Mouse (Mus musculus) neural tube, embryonic 11.5 days (tissue): ENCODE measurements at regions not wholly inside any gene's neighbourhood (a gene's known extent, or its start where the extent isn't known, plus 50 kb on each side); places are given as distances from the start of the nearest gene placed in this dataset.

Experiments
- ATAC-seq: fragments of 200-750 bp; cut with Nextera tagmentation; 2 replicates; pipeline ENCODE4 v1.8.0; 2017; ENCODE audit warnings: moderate number of reproducible peaks, mild to moderate bottlenecking, moderate TSS enrichment, moderate library complexity; ENCODE audit not compliant: insufficient read depth, low FRiP score, low TSS enrichment
- DNase-seq: peaks from one replicate; pipeline ENCODE4 v3.0.0-alpha.2; 2015; ENCODE audit warnings: low spot score
- H3K27ac ChIP-seq: fragments of 300-500 bp; sonication (generic); 2 replicates; pipeline ENCODE4 v1.5.1; 2014; ENCODE audit warnings: low read depth, mild to moderate bottlenecking, low read length
- H3K27me3 ChIP-seq: fragments of 300-500 bp; sonication (generic); 2 replicates; pipeline ENCODE4 v1.6.1; 2014; ENCODE audit warnings: mild to moderate bottlenecking, low read length, mixed read lengths; ENCODE audit not compliant: control insufficient read depth, insufficient read depth
- H3K36me3 ChIP-seq: fragments of 300-500 bp; sonication (generic); 2 replicates; pipeline ENCODE4 v1.6.1; 2014; ENCODE audit warnings: mild to moderate bottlenecking, low read length, moderate library complexity, mixed read lengths; ENCODE audit not compliant: control insufficient read depth, insufficient read depth
- H3K4me1 ChIP-seq: fragments of 300-500 bp; sonication (generic); 2 replicates; pipeline ENCODE4 v1.6.1; 2014; ENCODE audit warnings: low read length, mixed read lengths; ENCODE audit not compliant: control insufficient read depth, insufficient read depth
- H3K4me2 ChIP-seq: fragments of 300-500 bp; sonication (generic); 2 replicates; pipeline ENCODE4 v1.6.1; 2014; ENCODE audit warnings: low read depth, mild to moderate bottlenecking, moderate library complexity
- H3K4me3 ChIP-seq: fragments of 300-500 bp; sonication (generic); 2 replicates; pipeline ENCODE4 v1.5.1; 2014; ENCODE audit warnings: low read depth, low read length
- H3K9ac ChIP-seq: fragments of 300-500 bp; sonication (generic); 2 replicates; pipeline ENCODE4 v1.6.1; 2014; ENCODE audit warnings: mild to moderate bottlenecking, low read length
- H3K9me3 ChIP-seq: fragments of 300-500 bp; sonication (generic); 2 replicates; pipeline ENCODE4 v1.6.1; 2016; ENCODE audit warnings: low read length; ENCODE audit not compliant: control insufficient read depth
- WGBS: fragments of 180-500 bp; shearing (Covaris S2); extraction: QIAGEN DNeasy Blood & Tissue Kit; methylation state at CpG from one replicate; pipeline ENCODE4 v1.1.7; 2014; 5-methylcytosine and 5-hydroxymethylcytosine counted together

DNA sequence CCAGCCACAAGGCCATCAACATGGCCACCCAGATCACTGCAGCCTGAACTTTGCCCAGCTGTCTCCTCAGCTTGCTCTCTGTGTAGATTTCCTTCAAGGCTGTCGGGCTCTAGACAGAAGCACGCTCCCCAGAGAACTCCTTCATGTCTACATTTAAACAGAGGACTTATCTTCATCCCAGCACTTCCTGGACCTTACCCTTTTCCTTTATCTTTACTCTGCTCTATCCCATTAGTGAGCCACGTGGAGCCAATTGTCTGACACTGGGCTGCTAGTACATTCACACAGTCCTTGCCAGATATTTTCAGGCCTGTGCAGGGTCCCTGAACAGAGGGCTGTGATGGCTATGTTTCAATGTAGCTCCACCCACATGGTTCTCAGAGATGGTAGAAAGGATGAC, 204.7 kb upstream of the Myt1l start:
- no peak overlapping the region for H3K9ac ChIP-seq
- WGBS, result 81% methylated on average over 3 of the region's 3 CpGs
- H3K4me1 ChIP-seq, result no peaks in the 10 kb centered on the region
- H3K27ac ChIP-seq, result no peak overlapping the region
- H3K36me3 ChIP-seq, result no peaks in the 10 kb centered on the region
- DNase-seq (no peak), ATAC-seq (no peak)
- no peak overlapping the region for H3K4me2 ChIP-seq
- H3K4me3 ChIP-seq, result no peak overlapping the region
- no peaks in the 10 kb centered on the region for H3K27me3 ChIP-seq
- no peaks in the 10 kb centered on the region for H3K9me3 ChIP-seq

DNA sequence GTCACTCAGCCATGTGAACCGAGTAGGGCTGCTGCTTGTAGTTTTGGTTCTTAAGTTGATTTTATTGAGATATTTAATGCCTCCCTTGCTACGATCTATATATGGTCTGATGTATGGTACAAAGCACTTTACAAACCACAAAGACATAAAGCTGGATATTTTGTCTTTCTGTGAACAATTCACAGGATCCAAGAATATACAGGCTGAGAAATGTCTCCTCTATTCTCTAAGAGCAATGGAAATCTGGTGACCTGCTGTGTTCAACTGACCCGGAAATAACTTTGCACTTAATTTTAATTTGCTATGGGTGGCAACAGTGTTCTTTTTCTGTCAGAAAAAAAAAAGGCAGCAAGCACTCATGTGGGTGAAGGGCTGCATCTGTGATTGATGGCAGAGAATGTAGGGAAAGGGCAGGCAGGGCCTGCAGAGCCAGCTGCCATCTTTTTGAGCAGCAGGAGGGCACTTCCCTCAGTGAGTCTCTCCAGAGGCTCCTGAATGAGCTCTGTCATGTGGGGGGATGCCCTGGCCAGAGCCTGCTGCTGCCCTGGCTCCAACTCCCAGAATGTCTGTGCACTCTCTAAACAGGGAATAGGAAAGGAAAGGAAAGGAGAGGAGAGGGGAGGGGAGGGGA, 192.2 kb upstream of the Myt1l start:
- DNase-seq (peak; percentile 66), ATAC-seq (peak; percentile 94)
- no peaks in the 10 kb centered on the region for H3K27me3 ChIP-seq

DNA sequence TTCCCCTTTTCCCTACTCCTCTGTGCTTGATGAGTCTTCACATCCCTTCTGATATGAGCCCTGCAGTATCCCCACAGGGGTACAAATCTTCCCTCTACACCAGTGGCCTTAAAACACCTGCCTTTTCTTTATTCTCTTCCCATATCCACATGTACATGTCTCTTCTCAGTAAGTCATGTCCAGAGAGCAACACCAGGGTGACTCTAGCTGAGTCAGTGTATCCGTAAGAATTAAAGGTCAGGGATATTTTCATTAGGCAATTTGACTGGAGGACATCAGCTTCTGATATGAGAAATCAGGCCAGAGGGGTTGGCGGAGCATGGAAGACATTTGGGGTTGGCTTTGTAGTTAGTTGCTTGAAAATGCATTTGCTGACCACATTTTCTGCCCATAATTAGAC, 190.8 kb upstream of the Myt1l start:
- no peak overlapping the region for H3K9ac ChIP-seq
- no peak overlapping the region for H3K4me2 ChIP-seq
- 92% methylated on average over 2 of the region's 2 CpGs for WGBS
- H3K9me3 ChIP-seq, result no peaks in the 10 kb centered on the region
- no peaks in the 10 kb centered on the region for H3K27me3 ChIP-seq
- no peak overlapping the region for H3K27ac ChIP-seq
- H3K4me1 ChIP-seq, result peaks cover 7% of the 10 kb centered on the region; the same call in 1 of the 2 replicates
- DNase-seq (no peak), ATAC-seq (no peak)
- H3K4me3 ChIP-seq, result no peak overlapping the region
- H3K36me3 ChIP-seq, result no peaks in the 10 kb centered on the region

More for the DNA sequence above, 192.2 kb upstream of the Myt1l start:
- Histone ChIP-seq H3K36me3 (no peaks in the 10 kb centered on the region), H3K4me2 (no peak overlapping the region), H3K27ac (no peak overlapping the region), H3K4me3 (no peak overlapping the region), H3K9me3 (no peaks in the 10 kb centered on the region), H3K9ac (no peak overlapping the region), H3K4me1 (peaks cover 7% of the 10 kb centered on the region; the same call in 1 of the 2 replicates)
- 27% methylated on average over 3 of the region's 3 CpGs for WGBS

DNA sequence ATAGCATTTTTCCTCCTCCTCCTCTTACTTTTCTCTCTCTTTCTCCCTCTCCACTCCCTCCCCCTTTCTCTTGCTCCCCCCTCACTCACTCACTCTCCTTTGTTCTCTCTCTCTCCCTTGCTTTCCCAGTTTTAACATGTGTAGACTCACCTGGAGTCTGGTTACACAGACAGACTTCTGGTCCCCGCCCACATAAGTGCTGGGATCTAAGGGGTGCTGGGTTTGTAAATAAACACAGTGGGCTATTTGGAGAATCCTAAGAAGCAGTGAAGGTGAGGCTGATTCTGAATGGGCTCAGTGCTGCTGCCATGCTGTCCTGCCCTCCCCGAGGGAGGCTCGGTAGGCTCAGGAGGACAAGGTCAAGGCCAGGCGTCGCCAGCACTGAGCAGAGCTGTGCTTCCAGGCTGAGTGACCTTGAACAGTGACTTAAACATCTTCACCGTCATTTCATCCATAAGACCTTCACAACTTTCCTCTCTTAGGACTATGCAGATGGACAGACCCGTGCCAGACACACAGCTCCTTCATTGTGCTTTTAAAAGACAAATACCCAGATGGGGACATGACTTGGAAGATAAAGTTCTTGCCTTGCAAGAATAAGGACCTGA, 186.7 kb upstream of the Myt1l start:
- WGBS, result 66% methylated on average over 7 of the region's 7 CpGs
- Histone ChIP-seq H3K9me3 (no peaks in the 10 kb centered on the region), H3K27ac (no peak overlapping the region), H3K4me3 (no peak overlapping the region), H3K4me1 (peaks cover 3% of the 10 kb centered on the region; the same call in 1 of the 2 replicates), H3K4me2 (no peak overlapping the region), H3K9ac (no peak overlapping the region), H3K27me3 (no peaks in the 10 kb centered on the region), H3K36me3 (no peaks in the 10 kb centered on the region)
- no peak for DNase-seq
- no peak for ATAC-seq

GRCm38 (mm10) chr12:29343147-29343852, 184.9 kb upstream of the Myt1l start:
- Histone ChIP-seq H3K27me3 (no peaks in the 10 kb centered on the region), H3K9ac (no peak overlapping the region), H3K27ac (peak overlapping the region; percentile 28; the same call in 1 of the 2 replicates), H3K36me3 (no peaks in the 10 kb centered on the region), H3K4me2 (no peak overlapping the region), H3K9me3 (no peaks in the 10 kb centered on the region), H3K4me1 (no peaks in the 10 kb centered on the region), H3K4me3 (no peak overlapping the region)
- DNase-seq (peak; percentile 44), ATAC-seq (peak; percentile 73; the same call in 1 of the 2 replicates)
- WGBS, result 59% methylated on average over 12 of the region's 12 CpGs

GRCm38 (mm10) chr12:29348698-29349097, 179.5 kb upstream of the Myt1l start:
- H3K9me3 ChIP-seq, result no peaks in the 10 kb centered on the region
- no peak overlapping the region for H3K4me2 ChIP-seq
- WGBS, result 93% methylated on average over 2 of the region's 2 CpGs
- H3K36me3 ChIP-seq, result no peaks in the 10 kb centered on the region
- no peak overlapping the region for H3K9ac ChIP-seq
- H3K27ac ChIP-seq, result no peak overlapping the region
- peaks cover 1% of the 10 kb centered on the region; the same call in 1 of the 2 replicates for H3K4me1 ChIP-seq
- no peaks in the 10 kb centered on the region for H3K27me3 ChIP-seq
- H3K4me3 ChIP-seq, result no peak overlapping the region
- ATAC-seq, result no peak
- DNase-seq, result no peak

GRCm38 (mm10) chr12:29349146-29349850, 178.9 kb upstream of the Myt1l start:
- Histone ChIP-seq H3K4me2 (no peak overlapping the region), H3K27ac (no peak overlapping the region), H3K36me3 (no peaks in the 10 kb centered on the region), H3K4me1 (peaks cover 5% of the 10 kb centered on the region; the same call in 1 of the 2 replicates), H3K9me3 (no peaks in the 10 kb centered on the region), H3K9ac (no peak overlapping the region), H3K4me3 (no peak overlapping the region), H3K27me3 (no peaks in the 10 kb centered on the region)
- ATAC-seq, result no peak
- WGBS, result 67% methylated on average over 9 of the region's 9 CpGs
- DNase-seq, result no peak

DNA sequence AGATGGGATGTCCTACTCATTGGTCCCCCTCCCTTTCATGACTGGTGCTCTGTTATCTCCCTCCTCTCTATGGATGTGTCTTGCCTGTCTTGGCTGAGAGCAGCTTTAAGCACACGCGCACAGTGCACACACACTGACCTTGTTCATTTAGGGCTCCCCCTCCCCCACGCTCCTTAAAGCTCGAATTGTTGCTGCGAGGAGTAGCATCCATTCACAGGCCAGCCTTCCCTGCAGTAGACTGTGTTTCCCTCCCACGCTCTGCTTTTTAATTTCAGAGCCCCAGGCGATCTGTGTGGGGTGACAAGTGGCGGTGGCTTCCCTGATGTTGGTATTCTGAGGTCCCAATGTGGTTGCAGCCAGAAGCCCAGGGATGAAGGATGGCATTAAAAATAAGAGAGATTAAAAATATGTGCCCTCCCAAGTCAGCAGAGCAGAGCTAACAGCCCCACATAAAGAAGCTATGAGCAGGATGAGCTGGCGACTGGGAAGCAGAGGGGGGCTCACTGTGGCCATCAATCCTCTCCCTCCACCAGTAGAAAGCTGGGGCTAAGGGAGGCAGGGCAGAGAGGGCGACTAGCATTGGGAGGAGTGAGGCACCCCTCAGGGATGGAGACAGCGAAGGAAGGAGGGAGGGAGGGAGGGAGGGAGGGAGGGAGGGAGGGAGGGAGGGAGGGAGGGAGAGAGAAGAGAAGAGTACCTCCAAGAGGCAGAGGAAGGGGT, 174.2 kb upstream of the Myt1l start:
- no peaks in the 10 kb centered on the region for H3K27me3 ChIP-seq
- no peaks in the 10 kb centered on the region for H3K9me3 ChIP-seq
- peak; percentile 65 for DNase-seq
- 34% methylated on average over 9 of the region's 11 CpGs for WGBS
- H3K4me1 ChIP-seq, result peaks cover 10% of the 10 kb centered on the region
- no peak overlapping the region for H3K4me2 ChIP-seq
- peak; percentile 62 for ATAC-seq
- H3K36me3 ChIP-seq, result no peaks in the 10 kb centered on the region
- peak overlapping the region; percentile 68 for H3K27ac ChIP-seq
- H3K9ac ChIP-seq, result no peak overlapping the region
- no peak overlapping the region for H3K4me3 ChIP-seq
